Mouse (Mus musculus) forebrain, postnatal 0 days (tissue): ENCODE results near the gene Tcstv3. TPM values are rescaled to one million over a fixed set of nuclear protein-coding genes. Genes with fewer than 3 reads are reported as not detected.
"Not testable (repeated sequence)": the region's sequence is repeated elsewhere in the genome, so short reads cannot be mapped to it uniquely, and the experiment has no call there.

Experiments used
- ATAC-seq: fragments of 200-750 bp; cut with Nextera tagmentation; 2 replicates; pipeline ENCODE4 v1.8.0; 2017; ENCODE audit warnings: mild to moderate bottlenecking, moderate library complexity
- DNase-seq: peaks from one replicate; pipeline ENCODE4 v3.0.0-alpha.2; 2015
- H3K27ac ChIP-seq: fragments of 300-500 bp; sonication (generic); 2 replicates; pipeline ENCODE4 v1.5.1; 2014; ENCODE audit warnings: low read depth, mild to moderate bottlenecking, antibody characterized with exemption, low read length, moderate library complexity, mixed read lengths
- H3K27me3 ChIP-seq: fragments of 300-500 bp; sonication (generic); 2 replicates; pipeline ENCODE4 v1.6.1; 2014; ENCODE audit warnings: mild to moderate bottlenecking, low read length, mixed read lengths; ENCODE audit not compliant: insufficient read depth
- H3K36me3 ChIP-seq: fragments of 300-500 bp; sonication (generic); 2 replicates; pipeline ENCODE4 v1.6.1; 2014; ENCODE audit warnings: mild to moderate bottlenecking, moderate library complexity; ENCODE audit not compliant: insufficient read depth
- H3K4me1 ChIP-seq: fragments of 300-500 bp; sonication (generic); 2 replicates; pipeline ENCODE4 v1.6.1; 2014; ENCODE audit warnings: antibody characterized with exemption; ENCODE audit not compliant: insufficient read depth
- H3K4me2 ChIP-seq: fragments of 300-500 bp; sonication (generic); 2 replicates; pipeline ENCODE4 v1.6.1; 2014; ENCODE audit warnings: low read depth, mild to moderate bottlenecking, moderate library complexity
- H3K4me3 ChIP-seq: fragments of 300-500 bp; sonication (generic); 2 replicates; pipeline ENCODE4 v1.5.1; 2014; ENCODE audit warnings: low read depth, low read length, mixed read lengths
- H3K9ac ChIP-seq: fragments of 300-500 bp; sonication (generic); 2 replicates; pipeline ENCODE4 v1.6.1; 2014; ENCODE audit warnings: mild to moderate bottlenecking
- H3K9me3 ChIP-seq: fragments of 300-500 bp; sonication (generic); 2 replicates; pipeline ENCODE4 v1.6.1; 2016; ENCODE audit warnings: low read length
- CTCF ChIP-seq: sonication (generic); IDR thresholded peaks from 2 replicates; pipeline ENCODE4 v1.5.1; 2016; ENCODE audit warnings: antibody characterized with exemption, control low read depth, low read depth
- WGBS: fragments of 180-500 bp; shearing (Covaris S2); extraction: QIAGEN DNeasy Blood & Tissue Kit; methylation state at CpG from one replicate; pipeline ENCODE4 v1.1.7; 2014; 5-methylcytosine and 5-hydroxymethylcytosine counted together
- polyA plus RNA-seq: library from polyadenylated mRNA; unstranded; fragments of >200 nt; fragmentation: Nextera tagmentation; extraction: Ambion mirVana; gene quantifications from 2 replicates; pipeline ENCODE4 v1.2.1, GENCODE M21; 2015
- total RNA-seq: library from RNA; depleted of rRNA; stranded (reverse); fragments of >200 nt; gene quantifications from 2 replicates; pipeline ENCODE4 v1.2.3, GENCODE M21; 2014; rRNA removed

Tcstv3 gene
- total RNA-seq (not detected in 2 replicates), polyA plus RNA-seq (not detected in 2 replicates)

GRCm38 (mm10) chr13:120316578-120316977 is at the start of gene Tcstv3:
TSS of gene Tcstv3 (plus strand) at chr13:120316878.
- not testable (repeated sequence) for H3K27ac ChIP-seq, H3K27me3 ChIP-seq, DNase-seq, H3K4me1 ChIP-seq, ATAC-seq, H3K4me2 ChIP-seq, H3K4me3 ChIP-seq, H3K9me3 ChIP-seq, H3K36me3 ChIP-seq, H3K9ac ChIP-seq
- WGBS, result 75% methylated on average over 3 of the region's 3 CpGs

GRCm38 (mm10) chr13:120277837-120278236 is 38.8 kb upstream of the Tcstv3 start:
- not testable (repeated sequence) for H3K27ac ChIP-seq, H3K9ac ChIP-seq
- WGBS, result 30% methylated on average over 2 of the region's 2 CpGs

GRCm38 (mm10) chr13:120278784-120279183 is 37.9 kb upstream of the Tcstv3 start:
- Histone ChIP-seq H3K27ac (no peak overlapping the region), H3K4me3 (no peak overlapping the region), H3K9ac (no peak overlapping the region), H3K4me2 (no peak overlapping the region), H3K27me3 (no peaks in the 10 kb centered on the region), H3K4me1 (no peaks in the 10 kb centered on the region), H3K36me3 (no peaks in the 10 kb centered on the region), H3K9me3 (no peaks in the 10 kb centered on the region)
- ATAC-seq (no peak), DNase-seq (no peak)
- TF ChIP-seq CTCF, result no peak
- 90% methylated on average over 9 of the region's 9 CpGs for WGBS

More at GRCm38 (mm10) chr13:120277837-120278236, 38.8 kb upstream of the Tcstv3 start:
- not testable (repeated sequence) for H3K4me2 ChIP-seq, H3K4me3 ChIP-seq, DNase-seq, ATAC-seq, H3K4me1 ChIP-seq, H3K27me3 ChIP-seq, H3K36me3 ChIP-seq, H3K9me3 ChIP-seq

- 61% methylated on average over 1 of the region's 1 CpGs for WGBS
- no peak overlapping the region for H3K9ac ChIP-seq
- no peak for TF ChIP-seq CTCF
- H3K27me3 ChIP-seq, result no peaks in the 10 kb centered on the region
- no peak overlapping the region for H3K27ac ChIP-seq
- H3K4me3 ChIP-seq, result no peak overlapping the region
- no peak overlapping the region for H3K4me2 ChIP-seq
- no peaks in the 10 kb centered on the region for H3K4me1 ChIP-seq
- no peaks in the 10 kb centered on the region for H3K36me3 ChIP-seq
- no peak for DNase-seq
- ATAC-seq, result no peak
- H3K9me3 ChIP-seq, result no peaks in the 10 kb centered on the region
Observed at GRCm38 (mm10) chr13:120299324-120299894, 17.3 kb upstream of the Tcstv3 start.

GRCm38 (mm10) chr13:120299991-120300442 is 16.7 kb upstream of the Tcstv3 start, which contains the start of gene BC147527:
TSS of gene BC147527 (plus strand) at chr13:120300392.
- no peaks in the 10 kb centered on the region for H3K4me1 ChIP-seq
- H3K36me3 ChIP-seq, result no peaks in the 10 kb centered on the region
- ATAC-seq (no peak), DNase-seq (no peak)
- WGBS, result 38% methylated on average over 2 of the region's 2 CpGs
- H3K4me3 ChIP-seq, result no peak within 1 kb of the TSS
- H3K9me3 ChIP-seq, result no peaks in the 10 kb centered on the region
- no peaks in the 10 kb centered on the region for H3K27me3 ChIP-seq
- no peak for TF ChIP-seq CTCF
- no peak within 1 kb of the TSS for H3K27ac ChIP-seq
- no peak within 1 kb of the TSS for H3K9ac ChIP-seq
- H3K4me2 ChIP-seq, result no peak within 1 kb of the TSS

GRCm38 (mm10) chr13:120300853-120301252 is 15.8 kb upstream of the Tcstv3 start:
- Histone ChIP-seq H3K27ac (no peak overlapping the region), H3K9me3 (no peaks in the 10 kb centered on the region), H3K9ac (no peak overlapping the region), H3K27me3 (no peaks in the 10 kb centered on the region), H3K4me3 (no peak overlapping the region), H3K4me2 (no peak overlapping the region), H3K36me3 (no peaks in the 10 kb centered on the region), H3K4me1 (no peaks in the 10 kb centered on the region)
- DNase-seq (no peak), ATAC-seq (no peak)
- 81% methylated on average over 4 of the region's 4 CpGs for WGBS
- no peak for TF ChIP-seq CTCF

- Histone ChIP-seq H3K4me2 (no peak overlapping the region), H3K4me3 (no peak overlapping the region), H3K9me3 (no peaks in the 10 kb centered on the region), H3K36me3 (no peaks in the 10 kb centered on the region), H3K9ac (no peak overlapping the region), H3K4me1 (no peaks in the 10 kb centered on the region), H3K27me3 (no peaks in the 10 kb centered on the region), H3K27ac (no peak overlapping the region)
- WGBS, result 81% methylated on average over 4 of the region's 4 CpGs
- DNase-seq, result no peak
- no peak for TF ChIP-seq CTCF
- no peak for ATAC-seq
Observed at GRCm38 (mm10) chr13:120310749-120311148, 5.9 kb upstream of the Tcstv3 start.
